15 mouse cellular contexts compared by ENCODE assay signal in genomic region chr9:26659366-26659765, GRCm38 (mm10).
DNase-seq lines count a peak whose midpoint lies in the region; TF ChIP-seq lines count a peak whose summit lies in the region.
"Had no signal": no experiment of that assay in that cellular context is flagged by ENCODE, and none has a peak within 500 bp of the region (broad histone marks: within the 10 kb centered on the region; RNA-seq: fewer than 3 reads in every experiment).

No protein-coding gene starts in this region.

- TF ChIP-seq EP300 in heart, adult 2 months (IDR thresholded peaks at IDR 0.05; ENCODE audit: insufficient read depth, low read depth, low read length): no peak

- H3K9ac ChIP-seq in heart, adult 2 months (ENCODE audit: low read depth, low read length): no peak overlapping the region
- H3K9ac ChIP-seq: embryonic facial prominence, embryonic 12.5 days; forebrain, embryonic 15.5 days; heart, embryonic 13.5 days; hindbrain, embryonic 15.5 days had no signal

- TF ChIP-seq POLR2A in heart, adult 2 months (IDR thresholded peaks at IDR 0.05; ENCODE audit: insufficient read depth, low read depth, low read length): no peak

- intact Hi-C loops in heart, adult 2 months (cut with DNase I): no loop called here

- no peaks in the 10 kb centered on the region for H3K79me2 ChIP-seq in heart, adult 2 months (replicated peaks; ENCODE audit: control insufficient read depth, insufficient read depth, low read length)

- no peak overlapping the region for H3K27ac ChIP-seq in heart, adult 2 months
- H3K27ac ChIP-seq: embryonic facial prominence, embryonic 12.5 days; forebrain, embryonic 15.5 days; heart, embryonic 13.5 days; hindbrain, embryonic 15.5 days had no signal

- no peaks in the 10 kb centered on the region for H3K4me1 ChIP-seq in heart, adult 2 months (ENCODE audit: control insufficient read depth, insufficient read depth, low read length)
- H3K4me1 ChIP-seq: embryonic facial prominence, embryonic 12.5 days; forebrain, embryonic 15.5 days; heart, embryonic 13.5 days; hindbrain, embryonic 15.5 days had no signal

- no peak overlapping the region for H3K4me3 ChIP-seq in heart, adult 2 months
- H3K4me3 ChIP-seq: embryonic facial prominence, embryonic 12.5 days; forebrain, embryonic 15.5 days; heart, embryonic 13.5 days; hindbrain, embryonic 15.5 days had no signal

- WGBS in heart, adult 2 months: 40% methylated on average over 2 of the region's 2 CpGs

- no peaks in the 10 kb centered on the region for H3K27me3 ChIP-seq in heart, adult 2 months (ENCODE audit: control insufficient read depth, insufficient read depth, low read length)
- H3K27me3 ChIP-seq: embryonic facial prominence, embryonic 12.5 days; forebrain, embryonic 15.5 days; heart, embryonic 13.5 days; hindbrain, embryonic 15.5 days had no signal

- no peaks in the 10 kb centered on the region for H3K36me3 ChIP-seq in heart, adult 2 months (ENCODE audit: control insufficient read depth, insufficient read depth, low read length)
- H3K36me3 ChIP-seq: embryonic facial prominence, embryonic 12.5 days; forebrain, embryonic 15.5 days; heart, embryonic 13.5 days; hindbrain, embryonic 15.5 days had no signal

- DNase-seq in cerebellum, postnatal 14 days: peak; percentile 45 to 59
- no peak for DNase-seq in cerebellum, postnatal 36 days
- peak; percentile 70 for DNase-seq in heart, adult 11 months
- no peak for DNase-seq in heart, adult 2 months
- DNase-seq in kidney, adult 8-10 months: peak; percentile 7
- no peak for DNase-seq in kidney, postnatal 10 days
- DNase-seq in skeletal muscle tissue, adult 2 months (ENCODE audit: low read depth, low spot score): peak; percentile 13
- DNase-seq: adrenal gland, postnatal 10 days; cerebellum, adult 18-20 months; cerebellum, adult 9-11 months; heart, postnatal 36 days had no signal

- no peak for TF ChIP-seq CTCF in heart, adult 2 months (IDR thresholded peaks at IDR 0.05)

Comparison
In these comparisons a context has a peak if more than half of its experiments do, and no peak if none do; other contexts are left out.
1. DNase-seq: peak in cerebellum, postnatal 14 days (2 of 2), heart, adult 11 months (single experiment), kidney, adult 8-10 months (2 of 2) and skeletal muscle tissue, adult 2 months (single experiment); none in cerebellum, postnatal 36 days (0 of 2), heart, adult 2 months (0 of 2) and kidney, postnatal 10 days (single experiment).